In genomic region chr14:35502324-35502723, GRCm38 (mm10) we compare ENCODE assay signal across 13 mouse cellular contexts.
"Had no signal": no experiment of that assay in that cellular context is flagged by ENCODE, and none has a peak within 500 bp of the region (broad histone marks: within the 10 kb centered on the region; RNA-seq: fewer than 3 reads in every experiment).

No protein-coding gene starts in this region.

- H3K9ac ChIP-seq: limb, embryonic 15.5 days; liver, embryonic 12.5 days; midbrain, embryonic 13.5 days; neural tube, embryonic 15.5 days had no signal

- H3K4me2 ChIP-seq: limb, embryonic 15.5 days; liver, embryonic 12.5 days; midbrain, embryonic 13.5 days; neural tube, embryonic 15.5 days had no signal

- H3K4me1 ChIP-seq: limb, embryonic 15.5 days; liver, embryonic 12.5 days; neural tube, embryonic 15.5 days had no signal

- ATAC-seq: liver, embryonic 12.5 days; midbrain, embryonic 13.5 days had no signal

- H3K4me3 ChIP-seq: limb, embryonic 15.5 days; liver, embryonic 12.5 days; midbrain, embryonic 13.5 days; myocyte; neural tube, embryonic 15.5 days had no signal

- H3K9me3 ChIP-seq: limb, embryonic 15.5 days; liver, embryonic 12.5 days; midbrain, embryonic 13.5 days; neural tube, embryonic 15.5 days had no signal

- DNase-seq: kidney, adult 8-10 months; kidney, postnatal 36 days; layer of hippocampus, adult 9-11 months; layer of hippocampus, postnatal 36 days; right cerebral cortex, adult 18-20 months; right cerebral cortex, postnatal 25 days; thymus, postnatal 36 days had no signal

- H3K27ac ChIP-seq: kidney, postnatal 0 days; limb, embryonic 15.5 days; liver, embryonic 12.5 days; midbrain, embryonic 13.5 days; neural tube, embryonic 15.5 days had no signal

- H3K27me3 ChIP-seq: limb, embryonic 15.5 days; liver, embryonic 12.5 days; midbrain, embryonic 13.5 days; neural tube, embryonic 15.5 days had no signal

- H3K36me3 ChIP-seq: limb, embryonic 15.5 days; liver, embryonic 12.5 days; midbrain, embryonic 13.5 days; neural tube, embryonic 15.5 days had no signal
